In the genomic region with DNA sequence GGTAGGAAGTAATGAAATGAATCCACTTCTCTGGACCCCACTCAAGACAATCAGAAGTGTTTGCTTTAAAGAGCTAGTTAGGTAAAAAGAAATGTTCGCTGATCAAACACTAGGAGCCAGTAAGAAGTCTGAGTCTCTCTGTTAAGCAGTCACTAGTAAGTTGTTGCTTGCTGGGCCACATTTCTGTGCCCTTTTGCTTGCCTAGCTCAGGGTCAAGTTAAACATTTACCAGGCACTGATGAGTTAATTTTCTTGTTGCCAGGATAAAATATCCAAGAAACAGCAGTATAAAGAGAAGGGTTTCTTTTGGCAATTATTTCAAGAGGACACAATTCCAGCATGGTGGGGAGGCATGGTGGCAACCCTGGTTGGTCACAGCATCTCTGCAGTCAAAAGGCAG, we compare ENCODE assay signal across 20 mouse cellular contexts.
"Had no signal": no experiment of that assay in that cellular context is flagged by ENCODE, and none has a peak within 500 bp of the region (broad histone marks: within the 10 kb centered on the region; RNA-seq: fewer than 3 reads in every experiment).

No protein-coding gene starts in this region.

- H3K9ac ChIP-seq: intestine, embryonic 15.5 days; limb, embryonic 13.5 days; liver, embryonic 14.5 days; liver, postnatal 0 days; lung, embryonic 14.5 days; midbrain, embryonic 12.5 days; midbrain, embryonic 15.5 days; neural tube, embryonic 13.5 days had no signal

- H3K4me3 ChIP-seq: intestine, embryonic 15.5 days; limb, embryonic 10.5 days; limb, embryonic 13.5 days; midbrain, embryonic 12.5 days; midbrain, embryonic 15.5 days; myocyte; neural tube, embryonic 13.5 days had no signal

- H3K4me1 ChIP-seq: intestine, embryonic 15.5 days; limb, embryonic 10.5 days; limb, embryonic 13.5 days; midbrain, embryonic 12.5 days; midbrain, embryonic 15.5 days; neural tube, embryonic 13.5 days had no signal

- H3K36me3 ChIP-seq: intestine, embryonic 15.5 days; limb, embryonic 10.5 days; limb, embryonic 13.5 days; midbrain, embryonic 12.5 days; midbrain, embryonic 15.5 days; neural tube, embryonic 13.5 days had no signal

- H3K27me3 ChIP-seq: intestine, embryonic 15.5 days; limb, embryonic 13.5 days; midbrain, embryonic 12.5 days; midbrain, embryonic 15.5 days; neural tube, embryonic 13.5 days had no signal

- H3K4me2 ChIP-seq: intestine, embryonic 15.5 days; limb, embryonic 13.5 days; lung, embryonic 14.5 days; midbrain, embryonic 12.5 days; midbrain, embryonic 15.5 days; neural tube, embryonic 13.5 days had no signal

- H3K27ac ChIP-seq: intestine, embryonic 15.5 days; kidney, postnatal 0 days; limb, embryonic 10.5 days; limb, embryonic 13.5 days; liver, embryonic 14.5 days; macrophage; midbrain, embryonic 12.5 days; midbrain, embryonic 15.5 days; neural tube, embryonic 13.5 days had no signal

- H3K9me3 ChIP-seq: intestine, embryonic 15.5 days; limb, embryonic 10.5 days; limb, embryonic 13.5 days; midbrain, embryonic 12.5 days; midbrain, embryonic 15.5 days; neural tube, embryonic 13.5 days had no signal

- DNase-seq: liver; liver, postnatal 0 days; lung, embryonic 14.5 days; retina, postnatal 1 day; right cerebral cortex, postnatal 25 days; thymus, adult 18-20 months; thymus, postnatal 14 days; thymus, postnatal 4 days had no signal

- ATAC-seq: hindbrain, embryonic 16.5 days; intestine, embryonic 15.5 days; liver, postnatal 0 days; lung, postnatal 0 days; midbrain, embryonic 15.5 days had no signal
